Mouse (Mus musculus): ENCODE results near the gene Abl1.

Abl1 gene

GRCm38 (mm10) chr2:31825469-31825911, 137.3 kb downstream of the Abl1 start:
- no peak for DNase-seq (ENCODE audit: low spot score in 2 of 2)

- DNase-seq (ENCODE audit: low spot score in 2 of 2) = no peak
Measured at GRCm38 (mm10) chr2:31826094-31827085, 138.2 kb downstream of the Abl1 start.

GRCm38 (mm10) chr2:31827877-31828276, 139.7 kb downstream of the Abl1 start:
- no peak for DNase-seq (ENCODE audit: low spot score in 2 of 2)

GRCm38 (mm10) chr2:31828311-31828825, 140.2 kb downstream of the Abl1 start:
- no peak for DNase-seq (ENCODE audit: low spot score in 2 of 2)

GRCm38 (mm10) chr2:31836091-31836490, 147.9 kb downstream of the Abl1 start:
- DNase-seq (ENCODE audit: low spot score in 2 of 2) = no peak

GRCm38 (mm10) chr2:31836985-31837384, 148.8 kb downstream of the Abl1 start:
- no peak for DNase-seq (ENCODE audit: low spot score in 2 of 2)

- DNase-seq (ENCODE audit: low spot score in 2 of 2) = no peak
Measured at GRCm38 (mm10) chr2:31838868-31839267, 150.7 kb downstream of the Abl1 start.

GRCm38 (mm10) chr2:31844729-31845136, 156.6 kb downstream of the Abl1 start:
- DNase-seq (ENCODE audit: low spot score in 2 of 2) = no peak

- no peak for DNase-seq (ENCODE audit: low spot score in 2 of 2)
Measured at GRCm38 (mm10) chr2:31845512-31845895, 157.3 kb downstream of the Abl1 start.

- no peak for DNase-seq (ENCODE audit: low spot score in 2 of 2)
Measured at GRCm38 (mm10) chr2:31845896-31846691, 157.9 kb downstream of the Abl1 start, which contains the start of gene Fibcd1. Gene Fibcd1 (minus strand): TSS chr2:31846005.

- no peak for DNase-seq (ENCODE audit: low spot score in 2 of 2)
Measured at GRCm38 (mm10) chr2:31846692-31847660, 158.8 kb downstream of the Abl1 start.

GRCm38 (mm10) chr2:31847908-31848307, 159.7 kb downstream of the Abl1 start:
- no peak for DNase-seq (ENCODE audit: low spot score in 2 of 2)

- DNase-seq (ENCODE audit: low spot score in 2 of 2) = no peak
Measured at GRCm38 (mm10) chr2:31850141-31850540, 162.0 kb downstream of the Abl1 start.

Measured in urinary bladder, postnatal 4 days (tissue).